Mouse (Mus musculus) ES-Bruce4 (cell line): ENCODE results near the gene Osbp.

Experiments
- CTCF ChIP-seq: IDR thresholded peaks from one replicate; pipeline ENCODE4 v1.8.1; 2011; ENCODE audit warnings: low read depth, low read length
- POLR2A ChIP-seq: IDR thresholded peaks from one replicate; pipeline ENCODE4 v1.8.1; 2011; ENCODE audit warnings: low read length; ENCODE audit not compliant: insufficient read depth

GRCm38 (mm10) chr19:12016192-12016591, 50.5 kb downstream of the Osbp start:
- TF ChIP-seq CTCF = no peak
- TF ChIP-seq POLR2A = no peak
